Mouse (Mus musculus) C2C12 (cell line): Measurements from ENCODE around the gene Nek6. TPM values are rescaled to one million over a fixed set of nuclear protein-coding genes. Genes with fewer than 3 reads are reported as not detected.

Source experiments
- H3K27me3 ChIP-seq: one replicate; pipeline ENCODE4 v1.6.1; 2011; ENCODE audit not compliant: control insufficient read depth, insufficient read depth, insufficient read length
- H3K36me3 ChIP-seq: one replicate; pipeline ENCODE4 v1.6.1; 2011; ENCODE audit not compliant: control insufficient read depth, insufficient read depth
- H3K4me3 ChIP-seq: one replicate; pipeline ENCODE4 v1.5.1; 2011; ENCODE audit warnings: mild to moderate bottlenecking, control low read depth; ENCODE audit not compliant: poor library complexity, insufficient read depth, severe bottlenecking
- H3K79me2 ChIP-seq: one replicate; pipeline ENCODE4 v1.6.1; 2011; ENCODE audit not compliant: control insufficient read depth, insufficient read depth
- H3K79me3 ChIP-seq: one replicate; pipeline ENCODE4 v1.6.1; 2011; ENCODE audit warnings: low read depth, control low read depth
- H3ac ChIP-seq: one replicate; pipeline ENCODE3; 2011; ENCODE audit warnings: low read depth; ENCODE audit not compliant: control insufficient read depth, insufficient read length
- CEBPB ChIP-seq: IDR thresholded peaks from one replicate; pipeline ENCODE4 v1.6.1; 2011; ENCODE audit warnings: low read depth, mild to moderate bottlenecking, control low read depth, moderate library complexity
- CTCF ChIP-seq: IDR thresholded peaks from one replicate; pipeline ENCODE4 v1.5.1; 2011; ENCODE audit not compliant: control insufficient read depth, insufficient read depth, insufficient read length
- FOSL1 ChIP-seq: IDR thresholded peaks from one replicate; pipeline ENCODE4 v1.8.0; 2011; ENCODE audit warnings: mild to moderate bottlenecking, low read length; ENCODE audit not compliant: poor library complexity, insufficient read depth, severe bottlenecking
- MAX ChIP-seq: IDR thresholded peaks from one replicate; pipeline ENCODE4 v1.6.1; 2011; ENCODE audit warnings: mild to moderate bottlenecking, control low read depth
- MYOD1 ChIP-seq: IDR thresholded peaks from one replicate; pipeline ENCODE4 v1.6.1; 2011; ENCODE audit warnings: low read depth; ENCODE audit not compliant: control insufficient read depth, insufficient read length
- MYOG ChIP-seq: IDR thresholded peaks from one replicate; pipeline ENCODE4 v1.6.1; 2011; ENCODE audit not compliant: control insufficient read depth, insufficient read length; ENCODE audit errors: extremely low read depth
- USF1 ChIP-seq: IDR thresholded peaks from one replicate; pipeline ENCODE4 v1.6.1; 2011; ENCODE audit warnings: low read depth, mild to moderate bottlenecking, control low read depth, moderate library complexity
- polyA plus RNA-seq: library from polyadenylated mRNA; unstranded; fragments of >200 nt; fragmentation: generic; extraction: Trizol; gene quantifications from one replicate; pipeline ENCODE4 v1.2.1, GENCODE M21; 2012; ENCODE audit warnings: missing spikeins

Gene Nek6
- polyA plus RNA-seq, 1 experiment = 27.9 TPM

GRCm38 (mm10) chr2:38502747-38503146 lies 8.7 kb upstream of the Nek6 start:
- H3K79me2 ChIP-seq = no peaks in the 10 kb centered on the region
- H3K79me3 ChIP-seq = no peaks in the 10 kb centered on the region
- H3K27me3 ChIP-seq = no peaks in the 10 kb centered on the region
- H3K4me3 ChIP-seq = no peak overlapping the region
- H3K36me3 ChIP-seq = no peaks in the 10 kb centered on the region
- H3ac ChIP-seq = no peak overlapping the region
- TF ChIP-seq CTCF (no peak), USF1 (no peak), CEBPB (no peak), FOSL1 (no peak), MYOD1 (no peak), MYOG (no peak), MAX (no peak)

- Histone ChIP-seq H3K79me3 (no peaks in the 10 kb centered on the region), H3K79me2 (no peaks in the 10 kb centered on the region), H3K4me3 (no peak overlapping the region), H3ac (no peak overlapping the region), H3K27me3 (no peaks in the 10 kb centered on the region), H3K36me3 (no peaks in the 10 kb centered on the region)
- TF ChIP-seq USF1 (no peak), MYOD1 (no peak), CTCF (no peak), MAX (no peak), FOSL1 (no peak), MYOG (no peak), CEBPB (no peak)
Measured at GRCm38 (mm10) chr2:38504311-38504710, 7.1 kb upstream of the Nek6 start.

GRCm38 (mm10) chr2:38507181-38507580 lies 4.3 kb upstream of the Nek6 start:
- Histone ChIP-seq H3ac (no peak overlapping the region), H3K27me3 (no peaks in the 10 kb centered on the region), H3K4me3 (no peak overlapping the region), H3K79me2 (peaks cover 6% of the 10 kb centered on the region), H3K36me3 (no peaks in the 10 kb centered on the region), H3K79me3 (peaks cover 3% of the 10 kb centered on the region)
- TF ChIP-seq USF1 (no peak), MAX (no peak), CTCF (no peak), MYOG (no peak), CEBPB (no peak), MYOD1 (no peak), FOSL1 (no peak)

GRCm38 (mm10) chr2:38509004-38509719 lies 2.3 kb upstream of the Nek6 start:
- no peak overlapping the region for H3ac ChIP-seq
- peaks cover 23% of the 10 kb centered on the region for H3K79me2 ChIP-seq
- H3K4me3 ChIP-seq = no peak overlapping the region
- TF ChIP-seq MYOD1 = no peak
- no peak for TF ChIP-seq USF1
- TF ChIP-seq FOSL1 = no peak
- TF ChIP-seq CEBPB = no peak
- TF ChIP-seq MYOG = no peak
- no peak for TF ChIP-seq MAX
- H3K36me3 ChIP-seq = no peaks in the 10 kb centered on the region
- H3K27me3 ChIP-seq = no peaks in the 10 kb centered on the region
- peaks cover 17% of the 10 kb centered on the region for H3K79me3 ChIP-seq

GRCm38 (mm10) chr2:38510120-38510519 lies 1.3 kb upstream of the Nek6 start:
- H3K36me3 ChIP-seq = no peaks in the 10 kb centered on the region
- H3K4me3 ChIP-seq = no peak overlapping the region
- TF ChIP-seq FOSL1 = no peak

More at GRCm38 (mm10) chr2:38510120-38510519, 1.3 kb upstream of the Nek6 start:
- H3K79me3 ChIP-seq = peaks cover 26% of the 10 kb centered on the region
- H3ac ChIP-seq = no peak overlapping the region
- H3K79me2 ChIP-seq = peaks cover 32% of the 10 kb centered on the region
- no peaks in the 10 kb centered on the region for H3K27me3 ChIP-seq
